Mouse (Mus musculus) testis, adult 2 months (tissue): ENCODE measurements around the gene Mcemp1.

Experiments used
- CTCF ChIP-seq: fragments of 200-500 bp; IDR thresholded peaks from 2 replicates; pipeline ENCODE4 v1.5.1; 2012; ENCODE audit warnings: low read depth, mild to moderate bottlenecking, inconsistent platforms, low read length, moderate library complexity; ENCODE audit not compliant: control insufficient read depth, insufficient read depth, insufficient replicate concordance
- POLR2A ChIP-seq: fragments of 200-500 bp; IDR thresholded peaks from 2 replicates; pipeline ENCODE4 v1.6.1; 2012; ENCODE audit warnings: low read depth, mild to moderate bottlenecking, inconsistent platforms, low read length, moderate library complexity; ENCODE audit not compliant: control insufficient read depth

DNA sequence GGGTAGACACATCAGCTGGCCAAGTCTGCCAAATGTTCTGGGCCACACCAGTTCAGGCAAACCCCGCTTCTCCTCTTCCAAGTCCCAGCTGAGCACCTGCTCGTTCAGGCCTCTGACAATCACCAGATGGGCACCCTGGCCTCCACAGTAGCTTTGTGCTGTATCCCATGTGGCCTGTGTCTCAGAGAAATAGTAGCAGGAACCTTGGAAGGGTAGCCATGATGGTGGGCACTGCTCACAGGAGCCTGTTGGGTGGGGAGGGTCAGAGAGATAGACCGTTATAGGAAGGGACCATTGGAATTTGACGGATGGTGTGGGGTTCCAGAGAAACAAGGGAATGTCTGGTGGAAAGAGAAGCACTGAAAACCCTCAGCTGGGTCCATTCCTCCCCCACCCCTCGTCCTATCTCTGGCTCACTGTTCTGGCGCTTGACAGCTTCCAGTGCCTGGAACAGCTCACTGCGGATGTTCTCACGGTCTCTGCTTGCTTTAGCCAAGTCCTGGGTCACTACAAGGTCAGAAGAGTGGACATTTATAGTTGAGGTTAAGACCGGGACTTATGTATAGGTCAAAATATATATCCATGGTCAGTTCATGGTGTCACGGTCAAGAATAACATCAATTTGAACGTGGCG is 51.9 kb downstream of the Mcemp1 start:
- TF ChIP-seq POLR2A, result no peak
- no peak for TF ChIP-seq CTCF
